8 mouse cellular contexts compared by ENCODE assay signal in the genomic region with DNA sequence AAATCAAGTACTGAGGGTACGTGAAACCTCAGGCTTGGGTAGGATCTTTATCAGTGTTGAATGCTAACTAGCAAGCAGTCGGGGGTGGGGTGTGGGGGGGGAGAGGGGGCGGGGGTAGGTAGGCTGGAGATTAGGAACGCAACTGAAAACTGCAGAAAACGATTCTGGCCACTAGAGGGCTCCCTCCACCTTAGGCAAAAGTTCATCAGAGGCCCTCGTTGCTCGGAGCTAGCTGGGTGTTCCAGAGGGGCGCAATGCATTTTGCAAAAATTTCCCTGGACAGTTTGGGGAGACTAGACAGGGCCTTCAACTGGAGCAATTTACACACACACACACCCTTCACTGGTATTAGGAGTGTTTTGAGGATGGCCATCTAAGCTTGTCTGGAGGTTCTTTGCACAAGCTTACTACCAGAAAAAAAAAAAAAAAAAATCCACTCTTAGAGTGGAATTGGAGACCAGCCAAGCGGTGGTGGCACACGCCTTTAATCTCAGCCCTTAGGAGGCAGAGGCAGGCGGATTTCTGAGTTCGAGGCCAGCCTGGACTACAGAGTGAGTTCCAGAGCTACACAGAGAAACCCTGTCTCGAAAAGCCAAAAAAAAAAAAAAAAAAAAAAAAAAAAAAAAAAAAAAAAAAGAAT. TPM values are rescaled to one million over a fixed set of nuclear protein-coding genes. Genes with fewer than 3 reads are reported as not detected.
DNase-seq lines count a peak whose midpoint lies in the region; ATAC-seq and TF ChIP-seq lines count a peak whose summit lies in the region.

No protein-coding gene starts in this region.

- TF ChIP-seq CTCF in kidney, postnatal 0 days (IDR thresholded peaks at IDR 0.05; ENCODE audit: low read depth): peak; percentile 82
- TF ChIP-seq CTCF in liver, embryonic 14.5 days (IDR thresholded peaks at IDR 0.05; ENCODE audit: low read depth): peak; percentile 81

- H3K36me3 ChIP-seq in midbrain, embryonic 10.5 days: peaks cover 3% of the 10 kb centered on the region
- H3K36me3 ChIP-seq in midbrain, embryonic 13.5 days: no peaks in the 10 kb centered on the region
- no peaks in the 10 kb centered on the region for H3K36me3 ChIP-seq in kidney, postnatal 0 days (ENCODE audit: insufficient read depth, low read length)
- H3K36me3 ChIP-seq in liver, embryonic 14.5 days (replicated peaks; ENCODE audit: control insufficient read depth, insufficient read depth, low read depth): no peaks in the 10 kb centered on the region

- no peak overlapping the region for H3K4me3 ChIP-seq in midbrain, embryonic 10.5 days
- H3K4me3 ChIP-seq in midbrain, embryonic 13.5 days (replicated peaks): no peak overlapping the region
- H3K4me3 ChIP-seq in kidney, postnatal 0 days (replicated peaks; ENCODE audit: low read depth, low read length): no peak overlapping the region
- no peak overlapping the region for H3K4me3 ChIP-seq in liver, embryonic 14.5 days (ENCODE audit: insufficient read depth in 1 of 2, low read depth in 2 of 2, low read length in 2 of 2)

- TF ChIP-seq EP300 in liver, embryonic 14.5 days (IDR thresholded peaks at IDR 0.05; ENCODE audit: low read depth): no peak

- H3K4me2 ChIP-seq in midbrain, embryonic 13.5 days (replicated peaks): no peak overlapping the region
- H3K4me2 ChIP-seq in kidney, postnatal 0 days (ENCODE audit: low read length): no peak overlapping the region
- no peak overlapping the region for H3K4me2 ChIP-seq in liver, embryonic 14.5 days (ENCODE audit: low read depth)

- WGBS in midbrain, embryonic 10.5 days: 13% methylated on average over 13 of the region's 13 CpGs
- whole genome bisulfite sequencing in midbrain, embryonic 13.5 days: 10% methylated on average over 13 of the region's 13 CpGs
- 9% methylated on average over 13 of the region's 13 CpGs for WGBS in kidney, postnatal 0 days
- WGBS in liver, embryonic 14.5 days (ENCODE audit: insufficient replicate concordance): 6% methylated on average over 13 of the region's 13 CpGs

- H3K27me3 ChIP-seq in midbrain, embryonic 10.5 days (ENCODE audit: low read depth, poor library complexity, severe bottlenecking): peaks cover 57% of the 10 kb centered on the region
- peaks cover 8% of the 10 kb centered on the region for H3K27me3 ChIP-seq in midbrain, embryonic 13.5 days
- H3K27me3 ChIP-seq in kidney, postnatal 0 days (ENCODE audit: insufficient read depth, low read length): peaks cover 19% of the 10 kb centered on the region
- H3K27me3 ChIP-seq in liver, embryonic 14.5 days (ENCODE audit: control insufficient read depth, insufficient read depth, low read length): peaks cover 50% of the 10 kb centered on the region

- DNase-seq in midbrain, embryonic 10.5 days (ENCODE audit: low spot score): peak; percentile 82
- peak; percentile 64 for DNase-seq in c-Kit-positive CD71-positive TER-119-positive erythroid progenitor cells, embryonic 14.5 days (ENCODE audit: low spot score)
- DNase-seq in frontal cortex, postnatal 36 days (ENCODE audit: low spot score in 2 of 2): peak; percentile 72 to 83
- peak; percentile 93 for DNase-seq in kidney, postnatal 0 days (ENCODE audit: low spot score)
- peak; percentile 41 to 51 (median 45) for DNase-seq in liver, embryonic 14.5 days (ENCODE audit: low read depth in 3 of 3, low spot score in 3 of 3)
- peak; percentile 96 for DNase-seq in retina, embryonic 14.5 days (ENCODE audit: low spot score)
- DNase-seq in thymus, postnatal 25 days: peak; percentile 73

- no peaks in the 10 kb centered on the region for H3K9me3 ChIP-seq in midbrain, embryonic 10.5 days (replicated peaks)
- H3K9me3 ChIP-seq in midbrain, embryonic 13.5 days: no peaks in the 10 kb centered on the region
- H3K9me3 ChIP-seq in kidney, postnatal 0 days (replicated peaks; ENCODE audit: low read length): no peaks in the 10 kb centered on the region
- no peaks in the 10 kb centered on the region for H3K9me3 ChIP-seq in liver, embryonic 14.5 days (ENCODE audit: control insufficient read depth, low read length)

- ATAC-seq in midbrain, embryonic 13.5 days: no peak
- 0 out of 2 replicates have a peak, but pooled peaks have one; percentile 22 for ATAC-seq in kidney, postnatal 0 days (replicated peaks; ENCODE audit: low FRiP score, low read depth)
- no peak for ATAC-seq in liver, embryonic 14.5 days (ENCODE audit: insufficient read depth)

- H3K4me1 ChIP-seq in midbrain, embryonic 10.5 days: peaks cover 69% of the 10 kb centered on the region
- peaks cover 36% of the 10 kb centered on the region for H3K4me1 ChIP-seq in midbrain, embryonic 13.5 days (replicated peaks)
- peaks cover 21% of the 10 kb centered on the region; the same call in 1 of the 2 replicates for H3K4me1 ChIP-seq in kidney, postnatal 0 days (replicated peaks; ENCODE audit: insufficient read depth, low read length)
- no peaks in the 10 kb centered on the region for H3K4me1 ChIP-seq in liver, embryonic 14.5 days (replicated peaks; ENCODE audit: control insufficient read depth in 2 of 2, insufficient read depth in 2 of 2, low read length in 1 of 2)

- H3K27ac ChIP-seq in midbrain, embryonic 10.5 days (replicated peaks): 0 out of 2 replicates have a peak overlapping the region, but pooled peaks have one; percentile 96
- H3K27ac ChIP-seq in midbrain, embryonic 13.5 days: no peak overlapping the region
- H3K27ac ChIP-seq in kidney, postnatal 0 days: no peak overlapping the region
- no peak overlapping the region for H3K27ac ChIP-seq in liver, embryonic 14.5 days

- H3K9ac ChIP-seq in midbrain, embryonic 13.5 days (replicated peaks): no peak overlapping the region
- H3K9ac ChIP-seq in kidney, postnatal 0 days (ENCODE audit: low read depth, low read length): no peak overlapping the region
- no peak overlapping the region for H3K9ac ChIP-seq in liver, embryonic 14.5 days (replicated peaks)

RNA-seq across cellular contexts. Expression of gene Dpysl5, which starts 1.5 kb away (rescaled TPM):
- 90.7 and 126 TPM in 2 replicates for polyA plus RNA-seq in midbrain, embryonic 10.5 days (2016; fragmentation: Nextera tagmentation; extraction: Ambion mirVana)
- 195 and 200 TPM in 2 replicates for polyA plus RNA-seq in midbrain, embryonic 13.5 days (2015; fragmentation: Nextera tagmentation; extraction: Ambion mirVana)
- 1.7 and 2.1 TPM in 2 replicates for polyA plus RNA-seq in kidney, postnatal 0 days (2015; fragmentation: Nextera tagmentation; extraction: Ambion mirVana)
- polyA plus RNA-seq in liver, embryonic 14.5 days (2012; rRNA removed): 0.15 and 0.49 TPM in 2 replicates
- polyA plus RNA-seq in liver, embryonic 14.5 days (2014; fragmentation: Nextera tagmentation; extraction: Ambion mirVana): 0.10 and 0.23 TPM in 2 replicates

RNA-seq across cellular contexts. Expression of gene Cenpa, which starts 43.3 kb away (rescaled TPM):
- 413 and 444 TPM in 2 replicates for polyA plus RNA-seq in midbrain, embryonic 10.5 days (2016; fragmentation: Nextera tagmentation; extraction: Ambion mirVana)
- polyA plus RNA-seq in midbrain, embryonic 13.5 days (2015; fragmentation: Nextera tagmentation; extraction: Ambion mirVana): 120 and 122 TPM in 2 replicates
- 171 and 175 TPM in 2 replicates for polyA plus RNA-seq in kidney, postnatal 0 days (2015; fragmentation: Nextera tagmentation; extraction: Ambion mirVana)
- polyA plus RNA-seq in liver, embryonic 14.5 days (2012; rRNA removed): 116 and 122 TPM in 2 replicates
- 209 and 236 TPM in 2 replicates for polyA plus RNA-seq in liver, embryonic 14.5 days (2014; fragmentation: Nextera tagmentation; extraction: Ambion mirVana)

Comparison
In these comparisons a context has a peak if more than half of its experiments do, and no peak if none do; other contexts are left out.
1. DNase-seq: peak in every context shown above with its lines; median percentile 96 in retina, embryonic 14.5 days; 93 in kidney, postnatal 0 days; 82 in midbrain, embryonic 10.5 days; 78 in frontal cortex, postnatal 36 days; 73 in thymus, postnatal 25 days; 64 in c-Kit-positive CD71-positive TER-119-positive erythroid progenitor cells, embryonic 14.5 days; 45 in liver, embryonic 14.5 days.
2. RNA of gene Dpysl5, which starts 1.5 kb away (polyA plus RNA-seq): 195 to 200 TPM in midbrain, embryonic 13.5 days and 90.7 to 126 TPM in midbrain, embryonic 10.5 days; 1.7 to 2.1 TPM in kidney, postnatal 0 days and 0.10 to 0.49 TPM in liver, embryonic 14.5 days; every median in the first group is over 10 times any median in the second.